Mouse (Mus musculus): ENCODE results near the gene Kifc5b.
A peak's percentile ranks its signal among the peaks of the same experiment; 100 is the strongest.

The Kifc5b gene

DNA sequence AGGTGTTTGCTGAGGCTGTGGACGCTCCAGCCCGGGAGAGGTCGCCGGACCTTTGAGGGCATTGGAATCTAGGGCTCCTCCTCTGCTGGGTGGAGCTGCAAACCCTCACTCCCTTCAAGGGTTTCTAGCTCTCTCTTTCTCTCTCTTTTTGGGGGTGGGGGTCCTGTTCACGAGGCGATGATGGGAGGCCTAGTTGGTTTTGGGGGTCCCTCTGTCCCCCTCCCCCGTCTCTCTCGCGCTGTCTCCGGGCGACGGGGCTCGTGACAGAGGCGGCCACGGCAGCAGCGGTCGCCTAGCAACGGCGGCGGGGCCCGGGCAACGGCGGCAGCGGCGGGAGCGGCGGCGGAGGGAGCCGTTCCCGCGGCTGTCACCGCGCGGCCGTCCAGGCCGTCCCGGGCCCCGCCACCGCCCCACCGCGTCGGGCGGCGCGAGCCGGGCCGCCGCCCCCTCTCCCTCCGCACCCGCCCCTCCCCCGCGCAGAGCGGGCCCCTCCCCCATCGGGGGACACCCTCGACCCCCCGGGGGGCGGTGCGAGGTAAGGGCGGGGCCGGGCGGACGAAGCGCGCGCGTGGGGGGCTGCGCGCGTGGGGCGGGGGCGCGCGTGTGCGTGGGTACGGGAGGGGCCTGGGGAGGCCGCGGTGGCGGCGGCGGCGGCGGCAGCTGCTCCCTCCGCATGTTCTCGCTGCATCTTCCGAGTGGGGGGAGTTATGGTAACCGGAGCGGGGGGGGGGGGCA, 31.6 kb downstream of the Kifc5b start:
- peak; percentile 54 for DNase-seq

DNA sequence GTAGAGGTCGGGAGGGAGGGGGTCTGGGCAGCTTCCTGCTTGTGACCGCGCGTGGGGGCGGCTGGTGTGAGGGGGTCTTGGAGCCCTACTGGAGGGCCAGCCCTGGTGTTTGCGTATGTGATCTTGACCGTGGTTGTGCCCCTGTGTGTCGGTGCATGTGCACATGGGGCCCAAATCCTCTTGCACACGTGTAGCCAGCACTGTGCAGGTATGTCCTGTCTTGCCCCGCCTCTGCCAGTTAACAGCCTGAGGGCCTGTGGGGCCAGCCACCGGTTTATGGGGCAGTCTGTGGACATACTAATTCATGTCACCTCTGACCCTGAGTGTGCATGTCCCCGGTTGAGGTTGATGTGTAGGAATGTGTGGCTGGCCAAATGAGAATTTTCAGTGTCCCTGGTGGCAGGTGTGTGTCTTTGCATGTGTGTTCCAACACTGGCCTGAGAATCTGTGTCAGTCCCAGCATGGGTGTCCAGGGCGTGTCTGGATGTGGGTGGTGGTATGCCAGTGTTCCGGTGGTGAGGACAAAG, 32.2 kb downstream of the Kifc5b start:
- peak; percentile 57 for DNase-seq

- no peak for DNase-seq
Measured at GRCm38 (mm10) chr17:26949866-26950265, 33.0 kb downstream of the Kifc5b start.

GRCm38 (mm10) chr17:26950560-26951288, 33.8 kb downstream of the Kifc5b start:
- DNase-seq = no peak

- peak; percentile 51 for DNase-seq
Measured at GRCm38 (mm10) chr17:26951406-26951805, 34.5 kb downstream of the Kifc5b start.

DNA sequence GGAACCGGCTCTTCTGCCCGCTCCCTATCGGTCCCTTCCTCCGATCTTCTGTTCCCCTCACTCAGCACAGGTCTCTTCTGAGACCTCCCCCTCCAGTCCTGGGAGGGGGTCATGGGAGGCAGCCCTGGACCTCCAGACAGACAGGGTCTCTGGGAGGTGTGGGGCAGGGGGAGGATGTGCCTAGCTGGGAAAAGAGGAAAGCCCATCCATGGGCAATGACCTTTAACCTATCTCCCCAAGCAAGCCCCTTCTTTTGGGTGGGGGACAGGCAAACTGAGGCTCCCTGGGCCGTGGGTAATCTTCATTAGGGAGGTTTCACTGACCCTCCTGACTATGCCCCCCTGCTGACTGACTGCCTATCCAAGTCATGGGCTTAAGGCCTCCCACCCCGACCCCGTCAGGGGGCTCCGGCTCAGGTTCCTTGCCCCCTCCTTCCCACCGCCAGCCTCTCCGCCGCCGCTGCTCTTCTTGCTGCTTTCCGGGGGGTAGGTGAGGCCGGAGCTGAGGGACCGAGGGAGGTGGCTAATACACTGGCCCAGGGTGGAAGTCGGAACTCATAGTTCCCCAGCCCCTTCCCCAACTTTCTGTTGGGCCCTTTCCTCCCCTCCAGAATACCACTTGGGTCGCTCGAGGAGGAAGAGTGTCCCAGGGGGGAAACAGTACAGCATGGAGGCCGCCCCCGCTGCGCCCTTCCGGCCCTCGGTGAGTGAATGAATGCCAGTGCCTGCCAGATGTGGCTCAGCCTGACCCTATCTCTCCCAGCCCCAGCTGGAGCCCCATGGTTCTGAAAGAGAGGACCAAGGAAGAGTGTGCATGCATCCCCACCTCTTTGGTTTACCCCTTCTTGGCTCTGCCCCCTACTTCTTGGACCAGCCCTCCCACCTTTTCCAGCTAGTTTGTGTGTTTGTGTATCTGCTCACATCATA, 35.3 kb downstream of the Kifc5b start:
- no peak for DNase-seq

DNA sequence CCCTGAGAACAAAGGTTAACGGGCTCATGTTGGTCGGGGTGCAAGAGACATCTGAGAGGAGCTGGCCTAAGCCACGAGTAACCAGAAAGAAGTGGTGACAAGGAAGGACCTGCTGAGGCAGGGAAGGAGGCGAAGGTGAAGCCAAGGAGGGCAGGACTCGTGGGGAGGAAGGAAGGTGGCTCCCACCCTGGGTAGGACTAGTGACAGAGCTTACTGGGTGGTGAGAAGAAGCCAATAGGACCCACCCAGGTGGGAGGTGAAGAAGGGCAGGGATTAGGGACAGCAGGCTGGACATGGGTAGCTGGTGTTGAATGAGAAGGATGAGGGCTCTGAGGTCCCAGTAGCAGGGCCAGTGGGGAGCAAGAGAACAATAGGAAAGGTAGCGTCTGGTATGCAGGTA, 36.3 kb downstream of the Kifc5b start:
- DNase-seq = no peak

- no peak for DNase-seq
Measured at GRCm38 (mm10) chr17:26953726-26954125, 36.8 kb downstream of the Kifc5b start.

- no peak for DNase-seq
Measured at GRCm38 (mm10) chr17:26956309-26956708, 39.4 kb downstream of the Kifc5b start.

GRCm38 (mm10) chr17:26956895-26957294, 40.0 kb downstream of the Kifc5b start:
- no peak for DNase-seq

GRCm38 (mm10) chr17:26957872-26958271, 41.0 kb downstream of the Kifc5b start:
- no peak for DNase-seq

DNA sequence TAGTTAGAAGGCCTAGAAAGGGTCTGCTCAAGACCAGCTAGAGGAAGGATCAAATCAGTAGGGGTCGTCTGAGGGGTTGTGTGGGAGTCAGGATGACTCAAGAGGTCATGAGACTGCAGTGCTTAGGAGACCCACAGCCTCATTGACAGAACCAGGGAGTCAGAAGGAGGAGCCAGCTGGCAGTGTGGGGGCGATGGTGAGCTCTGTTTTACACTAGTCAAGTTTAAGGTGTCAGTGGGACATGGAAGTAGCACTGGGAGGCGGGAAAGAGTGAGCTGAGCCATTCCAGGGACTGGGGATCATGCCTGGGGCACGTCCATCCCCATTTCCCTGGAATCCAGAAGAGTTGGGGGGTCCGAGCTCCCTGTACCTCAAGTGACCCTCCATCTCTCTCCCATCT, 42.0 kb downstream of the Kifc5b start:
- no peak for DNase-seq

- no peak for DNase-seq
Measured at GRCm38 (mm10) chr17:26959815-26960214, 42.9 kb downstream of the Kifc5b start.

DNA sequence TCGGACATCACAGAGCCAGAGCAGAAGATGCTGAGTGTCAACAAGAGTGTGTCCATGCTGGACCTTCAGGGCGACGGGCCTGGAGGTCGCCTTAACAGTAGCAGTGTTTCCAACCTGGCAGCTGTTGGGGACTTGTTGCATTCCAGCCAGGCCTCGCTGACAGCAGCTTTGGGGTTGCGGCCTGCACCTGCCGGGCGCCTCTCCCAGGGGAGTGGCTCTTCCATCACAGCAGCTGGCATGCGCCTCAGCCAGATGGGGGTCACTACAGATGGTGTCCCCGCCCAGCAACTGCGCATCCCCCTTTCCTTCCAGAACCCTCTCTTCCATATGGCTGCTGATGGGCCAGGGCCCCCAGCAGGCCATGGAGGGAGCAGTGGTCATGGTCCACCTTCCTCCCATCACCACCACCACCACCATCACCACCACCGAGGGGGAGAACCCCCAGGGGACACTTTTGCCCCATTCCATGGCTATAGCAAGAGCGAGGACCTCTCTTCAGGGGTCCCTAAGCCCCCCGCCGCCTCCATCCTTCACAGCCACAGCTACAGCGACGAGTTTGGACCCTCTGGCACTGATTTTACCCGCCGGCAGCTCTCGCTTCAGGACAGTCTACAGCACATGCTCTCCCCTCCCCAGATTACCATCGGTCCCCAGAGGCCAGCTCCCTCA, 44.8 kb downstream of the Kifc5b start:
- DNase-seq = no peak

DNA sequence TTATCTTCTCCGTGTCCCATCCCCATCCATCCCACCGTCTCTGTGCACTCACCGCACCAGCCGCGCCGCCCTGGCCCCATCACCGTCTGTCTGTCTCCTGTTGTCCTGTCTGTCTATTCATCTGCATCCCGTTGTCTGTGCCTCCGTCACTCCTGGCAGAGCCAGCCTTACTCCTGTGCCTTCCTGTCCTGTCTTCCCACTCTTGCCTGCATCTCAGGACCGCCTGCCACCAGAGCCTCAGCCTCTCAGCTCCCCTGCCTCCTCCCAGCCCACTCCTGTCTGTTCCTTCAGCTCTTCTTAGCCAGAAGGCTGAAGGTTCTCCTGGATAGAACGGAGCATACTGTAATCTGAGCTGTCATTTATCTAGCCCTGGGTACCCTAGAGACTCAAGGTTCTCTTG, 50.1 kb downstream of the Kifc5b start:
- no peak for DNase-seq

DNA sequence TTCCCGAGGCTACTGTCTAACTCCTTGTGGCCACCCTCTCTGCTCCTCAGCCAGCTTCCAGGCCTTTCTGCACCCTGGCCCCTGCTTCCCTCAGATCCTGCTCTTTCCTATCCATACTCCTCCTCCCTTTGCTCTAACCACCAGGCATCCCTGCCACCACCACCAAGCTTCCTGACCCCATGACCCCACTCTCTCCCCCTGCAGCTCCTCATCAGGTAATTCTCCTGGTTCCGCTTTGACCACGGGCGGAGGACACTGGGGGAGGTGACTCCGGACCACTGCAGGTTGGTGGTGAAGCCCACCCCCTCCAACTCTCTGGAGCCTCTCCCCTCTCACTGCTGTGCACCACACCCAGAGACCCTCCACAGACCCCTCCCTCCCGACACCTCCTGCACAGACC, 50.6 kb downstream of the Kifc5b start:
- DNase-seq = no peak

GRCm38 (mm10) chr17:26968200-26968611, 51.3 kb downstream of the Kifc5b start:
- no peak for DNase-seq

GRCm38 (mm10) chr17:26969257-26969656, 52.4 kb downstream of the Kifc5b start:
- DNase-seq = no peak

DNA sequence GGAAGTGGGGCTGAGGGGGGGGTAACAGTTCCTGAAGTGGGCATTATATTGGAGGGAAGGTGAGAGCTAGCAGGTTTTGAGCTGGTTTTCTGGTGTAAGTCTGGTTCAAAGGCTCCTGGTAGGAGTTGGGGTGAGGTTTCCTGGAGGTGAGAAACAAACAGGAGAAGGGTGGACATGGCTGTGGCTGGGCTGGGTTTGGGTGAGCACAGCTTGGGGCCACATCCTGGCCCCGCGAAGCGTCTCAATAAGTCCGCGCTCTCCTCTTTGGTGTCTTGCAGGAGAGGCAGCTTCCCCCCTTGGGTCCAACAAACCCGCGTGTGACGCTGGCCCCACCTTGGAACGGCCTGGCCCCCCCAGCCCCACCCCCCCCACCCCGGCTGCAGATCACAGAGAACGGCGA, 53.3 kb downstream of the Kifc5b start:
- DNase-seq = no peak

- no peak for DNase-seq
Measured at GRCm38 (mm10) chr17:26971247-26971905, 54.5 kb downstream of the Kifc5b start.

DNA sequence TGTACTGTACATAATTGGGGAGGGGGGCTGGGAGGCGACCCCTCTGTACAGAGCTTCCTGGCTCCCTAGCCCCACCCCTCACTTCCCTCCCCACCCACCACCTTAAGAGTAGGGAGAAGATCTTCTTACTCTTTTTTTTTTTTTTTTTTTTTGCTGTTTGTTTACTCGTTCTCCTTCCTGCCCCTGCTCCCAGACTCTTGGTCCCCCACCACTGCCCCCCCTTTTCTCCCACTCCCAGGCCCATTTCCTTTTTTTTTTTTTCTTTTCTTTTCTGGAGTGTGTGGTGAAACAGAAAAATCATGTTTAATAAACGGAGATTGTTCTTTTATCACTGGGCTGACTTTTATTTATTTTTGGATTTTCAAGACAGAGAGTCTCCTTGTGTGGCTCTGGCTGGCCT, 55.2 kb downstream of the Kifc5b start:
- no peak for DNase-seq
